Mouse (Mus musculus) cerebellum, postnatal 36 days (tissue): ENCODE measurements around the gene Itgb8.

ENCODE experiments used
- DNase-seq, 2 experiments: peaks; one replicate each; pipeline ENCODE4 v3.0.0; 2021 to 2022; ENCODE audit warnings: mixed read lengths in 2 of 2

Gene Itgb8

DNA sequence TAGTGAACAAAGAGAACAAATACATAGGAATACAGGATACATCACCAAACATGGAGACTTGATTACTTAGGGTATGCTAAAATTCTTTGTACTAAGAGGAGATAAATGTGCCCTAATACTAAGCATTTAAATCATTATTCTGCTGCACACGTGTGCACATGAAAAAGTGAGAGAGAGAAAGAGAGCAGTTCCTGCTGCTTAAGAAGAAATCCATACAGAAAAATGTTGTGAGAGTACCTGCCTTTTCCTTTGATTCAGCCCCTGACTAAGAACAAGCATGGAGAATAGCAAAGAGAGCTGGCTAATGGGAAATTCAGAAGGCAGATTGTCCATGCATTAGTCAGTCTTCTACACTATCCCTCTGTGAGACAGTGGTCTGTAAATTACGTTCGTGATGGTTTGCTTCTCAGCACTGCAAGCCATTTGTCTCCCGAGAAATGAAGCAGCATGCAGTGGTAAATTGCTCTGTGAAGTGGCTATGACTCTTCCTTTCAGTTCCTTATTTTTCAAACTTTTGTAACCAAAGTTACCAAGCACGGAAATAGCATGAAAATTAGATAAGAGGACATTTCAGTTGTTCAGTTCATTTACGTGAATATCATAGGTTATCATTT, 125.0 kb downstream of the Itgb8 start:
- no peak for DNase-seq

DNA sequence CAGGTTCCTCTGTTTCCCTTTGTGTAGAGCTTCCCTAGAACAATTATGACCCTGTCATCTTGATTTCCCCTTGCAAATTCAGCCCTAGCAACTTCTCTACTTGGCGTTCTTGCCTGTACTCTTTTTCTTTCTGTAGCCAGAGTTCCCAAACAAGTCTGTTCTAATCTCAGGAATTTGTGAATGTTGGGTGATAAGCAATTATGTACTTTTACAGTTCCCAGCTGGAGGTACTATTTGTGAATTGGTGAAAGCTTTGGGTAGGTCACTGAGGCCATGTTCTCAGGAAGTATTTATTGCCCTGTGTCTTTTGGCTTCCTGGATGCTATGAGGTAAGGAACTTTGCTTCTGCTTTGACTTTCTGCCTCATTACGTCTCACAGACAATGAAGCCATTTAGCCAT, 128.5 kb downstream of the Itgb8 start:
- no peak for DNase-seq
